Mouse (Mus musculus) heart, postnatal 14 days (tissue): ENCODE data around the gene Ggct. TPM values are rescaled to one million over a fixed set of nuclear protein-coding genes. Genes with fewer than 3 reads are reported as not detected.
"Not testable (repeated sequence)": the region's sequence is repeated elsewhere in the genome, so short reads cannot be mapped to it uniquely, and the experiment has no call there.

Source experiments
- DNase-seq, 2 experiments: peaks; one replicate each; pipeline ENCODE4 v3.0.0; 2021 to 2022
- intact Hi-C: fragments of 180-260 bp; cut with DNase I; formaldehyde crosslinking; loops from one replicate; pipeline ENCODE4 v1.15.1; 2025
- total RNA-seq, 2 experiments: library from RNA; stranded (reverse); gene quantifications; 2 replicates each; pipeline ENCODE4 v1.2.3; 2021

Gene Ggct
- total RNA-seq, 2 experiments from 2014 or later = 15.0 to 17.8 TPM

- DNase-seq = no peak
- intact Hi-C loops = no loop called here
These were observed 36.3 kb downstream of the Ggct start for GRCm38 (mm10) chr6:54956425-54956824.

GRCm38 (mm10) chr6:54955949-54956348 lies 36.8 kb downstream of the Ggct start:
- no peak for DNase-seq
- intact Hi-C loops = no loop called here

- peak; percentile 31 to 49 for DNase-seq
- intact Hi-C loops = no loop called here
These were observed 37.9 kb downstream of the Ggct start for GRCm38 (mm10) chr6:54954659-54955414.

GRCm38 (mm10) chr6:54953399-54953798 lies 39.4 kb downstream of the Ggct start:
- intact Hi-C loops, DNase-seq: not testable (repeated sequence)

GRCm38 (mm10) chr6:54952542-54952941 lies 40.2 kb downstream of the Ggct start:
- intact Hi-C loops = no loop called here
- no peak for DNase-seq

- intact Hi-C loops = no loop called here
- DNase-seq = no peak
These were observed 44.1 kb downstream of the Ggct start for GRCm38 (mm10) chr6:54948682-54949081.

GRCm38 (mm10) chr6:54946241-54946953 lies 46.4 kb downstream of the Ggct start:
- intact Hi-C loops = no loop called here
- peak in 1 of 2 experiments; percentile 25 for DNase-seq

- no peak for DNase-seq
- intact Hi-C loops = no loop called here
These were observed 48.2 kb downstream of the Ggct start for GRCm38 (mm10) chr6:54944551-54944950.

- intact Hi-C loops = no loop called here
- DNase-seq = no peak
These were observed 49.0 kb downstream of the Ggct start for GRCm38 (mm10) chr6:54943753-54944152.

GRCm38 (mm10) chr6:54943292-54943691 lies 49.5 kb downstream of the Ggct start:
- no peak for DNase-seq

GRCm38 (mm10) chr6:54941149-54941548 lies 51.6 kb downstream of the Ggct start:
- no peak for DNase-seq
- intact Hi-C loops = no loop called here

More at GRCm38 (mm10) chr6:54943292-54943691, 49.5 kb downstream of the Ggct start:
- intact Hi-C loops = no loop called here

GRCm38 (mm10) chr6:54940126-54940525 lies 52.6 kb downstream of the Ggct start:
- intact Hi-C loops = no loop called here
- no peak for DNase-seq

- peak; percentile 52 to 56 for DNase-seq
- intact Hi-C loops = no loop called here
These were observed 53.1 kb downstream of the Ggct start for GRCm38 (mm10) chr6:54939631-54940030.

GRCm38 (mm10) chr6:54936496-54936895 lies 56.3 kb downstream of the Ggct start:
- intact Hi-C loops = no loop called here
- no peak for DNase-seq

- DNase-seq = no peak
- intact Hi-C loops = no loop called here
These were observed 57.8 kb downstream of the Ggct start for GRCm38 (mm10) chr6:54934930-54935329.

- DNase-seq = no peak
- intact Hi-C loops = no loop called here
These were observed 58.4 kb downstream of the Ggct start for GRCm38 (mm10) chr6:54934313-54934712.

- no peak for DNase-seq
- intact Hi-C loops = no loop called here
These were observed 58.9 kb downstream of the Ggct start for GRCm38 (mm10) chr6:54933866-54934265.

GRCm38 (mm10) chr6:54933216-54933615 lies 59.5 kb downstream of the Ggct start:
- DNase-seq = no peak
- intact Hi-C loops = no loop called here
